Mouse (Mus musculus) heart, adult 2 months (tissue): ENCODE measurements around the gene Kcnmb3. TPM values are rescaled to one million over a fixed set of nuclear protein-coding genes. Genes with fewer than 3 reads are reported as not detected.

ENCODE experiments used
- DNase-seq, 2 experiments: peaks; one replicate each; pipeline ENCODE4 v3.0.0; 2021
- H3K27ac ChIP-seq: fragments of 200-600 bp; 2 replicates; pipeline ENCODE4 v1.8.1; 2022
- H3K27me3 ChIP-seq: fragments of 200-500 bp; 2 replicates; pipeline ENCODE4 v1.6.1; 2012; ENCODE audit warnings: mild to moderate bottlenecking, low read length, inconsistent platforms, mixed read lengths; ENCODE audit not compliant: control insufficient read depth, insufficient read depth
- H3K36me3 ChIP-seq: fragments of 200-500 bp; 2 replicates; pipeline ENCODE4 v1.6.1; 2012; ENCODE audit warnings: low read length, inconsistent platforms; ENCODE audit not compliant: control insufficient read depth, insufficient read depth
- H3K4me1 ChIP-seq: fragments of 200-500 bp; 2 replicates; pipeline ENCODE4 v1.6.1; 2011; ENCODE audit warnings: low read length; ENCODE audit not compliant: control insufficient read depth, insufficient read depth
- H3K4me3 ChIP-seq: fragments of 200-600 bp; 2 replicates; pipeline ENCODE4 v1.8.1; 2022
- H3K79me2 ChIP-seq: fragments of 200-500 bp; replicated peaks from 2 replicates; pipeline ENCODE4 v1.6.1; 2012; ENCODE audit warnings: mild to moderate bottlenecking, inconsistent platforms, low read length, moderate library complexity, mixed read lengths; ENCODE audit not compliant: control insufficient read depth, insufficient read depth
- H3K9ac ChIP-seq: fragments of 200-500 bp; 2 replicates; pipeline ENCODE4 v1.6.1; 2012; ENCODE audit warnings: low read depth, mild to moderate bottlenecking, control low read depth, inconsistent platforms, low read length, mixed read lengths
- CTCF ChIP-seq: fragments of 200-600 bp; IDR thresholded peaks from 2 replicates; pipeline ENCODE4 v1.8.1; 2022; ENCODE audit warnings: antibody characterized with exemption, mild to moderate bottlenecking, moderate library complexity
- EP300 ChIP-seq: fragments of 200-500 bp; IDR thresholded peaks from 2 replicates; pipeline ENCODE4 v1.6.1; 2011; ENCODE audit warnings: low read depth, low read length, control low read depth; ENCODE audit not compliant: insufficient read depth
- POLR2A ChIP-seq: fragments of 200-500 bp; IDR thresholded peaks from 2 replicates; pipeline ENCODE4 v1.6.1; 2011; ENCODE audit warnings: mild to moderate bottlenecking, low read depth, low read length, control low read depth; ENCODE audit not compliant: insufficient read depth
- WGBS: fragments of 180-500 bp; shearing (Covaris S2); methylation state at CpG from one replicate; pipeline ENCODE4 v1.1.7; 2018; 5-methylcytosine and 5-hydroxymethylcytosine counted together
- intact Hi-C: fragments of 180-260 bp; cut with DNase I; formaldehyde crosslinking; loops from one replicate; pipeline ENCODE4 v1.15.1; 2025
- polyA plus RNA-seq: library from polyadenylated mRNA; depleted of rRNA; stranded (reverse); fragments of >200 nt; gene quantifications from 2 replicates; pipeline ENCODE4 v1.2.3, GENCODE M21; 2012
- total RNA-seq, 2 experiments: library from RNA; stranded (reverse); gene quantifications; 2 replicates each; pipeline ENCODE4 v1.2.3; 2021

The Kcnmb3 gene
- total and polyA plus RNA-seq, 3 experiments: not detected

DNA sequence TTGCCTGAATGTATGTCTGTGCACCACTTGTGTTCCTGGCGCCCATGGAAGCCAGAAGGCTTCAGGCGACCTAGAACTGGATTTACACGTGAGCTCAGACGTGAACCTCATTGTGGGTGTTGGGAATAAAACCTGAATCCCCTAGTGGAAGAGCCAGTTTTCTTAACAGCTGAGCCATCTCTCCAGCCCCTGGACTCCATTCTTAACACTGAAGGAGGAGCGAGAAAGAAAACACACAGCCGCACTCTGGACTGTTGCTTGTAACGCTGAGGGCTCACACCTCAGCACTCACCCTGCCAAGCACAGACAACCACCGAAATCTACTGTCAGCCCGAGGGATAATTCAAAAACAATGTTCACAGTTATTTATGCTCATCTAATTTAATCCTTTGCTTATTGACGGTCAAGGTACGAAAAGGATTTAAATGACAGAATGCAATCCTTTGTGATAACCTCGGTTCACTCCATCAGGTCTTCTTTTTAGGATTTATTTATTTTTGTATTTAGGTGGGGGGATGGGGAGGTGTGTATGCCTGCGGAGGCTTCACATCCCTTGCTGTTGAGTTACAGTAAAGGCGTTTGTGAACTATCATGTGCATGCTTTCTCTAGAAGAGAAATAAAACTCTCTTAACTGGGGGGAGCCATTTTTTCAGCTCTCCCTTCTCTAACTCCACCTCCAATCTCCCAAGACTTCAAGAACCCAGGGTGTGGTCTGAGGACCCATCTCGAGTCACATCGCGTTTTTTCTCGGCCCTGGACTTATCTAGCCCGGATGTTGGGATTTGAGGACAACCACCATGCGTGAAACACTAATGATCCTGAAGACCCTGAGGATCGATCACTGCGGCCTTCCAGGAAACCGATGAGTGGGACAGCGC, 17.7 kb upstream of the Kcnmb3 start, which contains the start of gene Zfp639:
Gene Zfp639 (plus strand): TSS at position 764 of the 879 bp plus-strand sequence.
- intact Hi-C loops: loop anchor here (1.0 to 5.0 kb wide), 4 partner anchors 19 to 144 kb away; partner anchors contain the start of genes Mfn1 and Pik3ca
- TF ChIP-seq EP300 (no peak), POLR2A (no peak; the same call in 1 of the 2 replicates), CTCF (no peak)
- WGBS: 14% methylated on average over 24 of the region's 24 CpGs

GRCm38 (mm10) chr3:32508666-32509324, 16.8 kb upstream of the Kcnmb3 start:
- Histone ChIP-seq H3K36me3 (peaks cover 7% of the 10 kb centered on the region), H3K4me3 (no peak overlapping the region), H3K27me3 (no peaks in the 10 kb centered on the region), H3K27ac (peak overlapping the region; percentile 46), H3K79me2 (peaks cover 2% of the 10 kb centered on the region), H3K9ac (peak overlapping the region; percentile 43; the same call in 1 of the 2 replicates), H3K4me1 (peaks cover 6% of the 10 kb centered on the region)
- DNase-seq: peak; percentile 62 to 67
- WGBS: 3% methylated on average over 17 of the region's 17 CpGs
- intact Hi-C loops: loop anchor here (1.0 to 5.0 kb wide), 2 partner anchors 51 to 175 kb away; no protein-coding TSS in a partner anchor
- TF ChIP-seq CTCF (peak; percentile 91), EP300 (0 out of 2 replicates have a peak, but pooled peaks have one; percentile 32), POLR2A (no peak)

More for the DNA sequence above, 17.7 kb upstream of the Kcnmb3 start, which contains the start of gene Zfp639:
- Histone ChIP-seq H3K36me3 (peaks cover 7% of the 10 kb centered on the region), H3K79me2 (peaks cover 2% of the 10 kb centered on the region), H3K27me3 (no peaks in the 10 kb centered on the region), H3K4me3 (peak within 1 kb of the TSS; percentile 78), H3K4me1 (peaks cover 6% of the 10 kb centered on the region), H3K9ac (peak within 1 kb of the TSS; percentile 86), H3K27ac (peak within 1 kb of the TSS; percentile 92)
- DNase-seq: no peak

DNA sequence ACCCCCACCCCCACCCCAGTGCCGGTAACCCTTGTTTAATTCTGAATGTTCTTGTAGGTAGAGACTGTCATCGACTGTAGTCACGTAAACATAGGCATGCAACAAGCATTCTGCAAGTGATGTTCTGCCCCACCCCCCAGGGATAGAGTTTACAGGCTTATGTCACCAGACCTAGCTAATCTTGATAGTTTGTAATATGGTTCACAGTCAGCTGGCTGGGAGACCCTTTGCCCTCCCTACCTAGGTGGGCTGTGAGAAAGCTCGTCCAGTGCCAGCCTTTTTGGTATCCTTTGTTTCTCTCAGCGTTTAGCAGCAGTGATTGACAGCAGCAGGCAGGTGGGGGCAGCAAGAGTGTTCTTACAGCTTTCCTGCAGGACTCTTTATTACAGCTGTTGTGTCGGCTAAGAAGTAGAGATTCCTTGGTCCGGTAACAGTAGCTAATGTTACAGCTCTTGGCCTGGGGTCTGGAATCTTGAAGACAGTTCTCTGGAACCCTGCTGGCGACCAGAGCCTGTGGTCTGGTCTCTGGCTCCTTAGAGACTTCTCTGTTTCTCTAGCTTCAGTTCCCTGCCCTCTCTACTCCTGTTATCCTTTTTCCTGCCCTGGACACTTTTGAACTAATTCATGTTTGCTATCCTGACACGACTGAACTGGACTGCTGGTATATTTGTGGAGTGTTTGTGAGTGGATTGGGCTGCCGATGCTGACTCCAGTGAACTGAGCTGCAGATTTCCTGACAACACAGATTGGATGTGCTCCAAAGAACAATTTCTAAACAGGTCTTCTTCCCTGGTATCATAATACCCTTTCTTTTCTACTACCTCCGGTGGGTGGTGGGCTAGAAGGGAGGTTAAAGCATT, 14.6 kb upstream of the Kcnmb3 start:
- Histone ChIP-seq H3K27ac (no peak overlapping the region), H3K9ac (no peak overlapping the region), H3K36me3 (peaks cover 2% of the 10 kb centered on the region), H3K27me3 (no peaks in the 10 kb centered on the region), H3K4me1 (peaks cover 2% of the 10 kb centered on the region), H3K4me3 (no peak overlapping the region), H3K79me2 (no peaks in the 10 kb centered on the region)
- TF ChIP-seq EP300: no peak
- no peak for TF ChIP-seq CTCF
- no peak for TF ChIP-seq POLR2A
- intact Hi-C loops: loop anchor here (5.0 kb wide), 1 partner anchor 49 kb away; no protein-coding TSS in a partner anchor
- 67% methylated on average over 11 of the region's 11 CpGs for WGBS
- no peak for DNase-seq

GRCm38 (mm10) chr3:32505841-32506240, 13.8 kb upstream of the Kcnmb3 start:
- intact Hi-C loops: loop anchor here (5.0 kb wide), 1 partner anchor 49 kb away; no protein-coding TSS in a partner anchor
- 69% methylated on average over 3 of the region's 3 CpGs for WGBS
- DNase-seq: no peak

GRCm38 (mm10) chr3:32500346-32500745, 8.3 kb upstream of the Kcnmb3 start:
- Histone ChIP-seq H3K4me1 (no peaks in the 10 kb centered on the region), H3K9ac (no peak overlapping the region), H3K27ac (no peak overlapping the region), H3K4me3 (no peak overlapping the region), H3K27me3 (no peaks in the 10 kb centered on the region), H3K36me3 (no peaks in the 10 kb centered on the region), H3K79me2 (no peaks in the 10 kb centered on the region)
- WGBS: 90% methylated on average over 2 of the region's 2 CpGs
- no peak for TF ChIP-seq CTCF
- TF ChIP-seq POLR2A: no peak
- no peak for TF ChIP-seq EP300
- intact Hi-C loops: no loop called here
- DNase-seq: no peak

More at GRCm38 (mm10) chr3:32505841-32506240, 13.8 kb upstream of the Kcnmb3 start:
- no peak overlapping the region for H3K27ac ChIP-seq
- no peaks in the 10 kb centered on the region for H3K36me3 ChIP-seq
- TF ChIP-seq CTCF: no peak
- TF ChIP-seq EP300: no peak
- no peak for TF ChIP-seq POLR2A
- H3K27me3 ChIP-seq: no peaks in the 10 kb centered on the region
- H3K79me2 ChIP-seq: no peaks in the 10 kb centered on the region
- H3K4me3 ChIP-seq: no peak overlapping the region
- H3K9ac ChIP-seq: no peak overlapping the region
- H3K4me1 ChIP-seq: peaks cover 2% of the 10 kb centered on the region
